Comparison of ENCODE assay signal across 21 mouse cellular contexts in genomic region chr5:17499873-17500329, GRCm38 (mm10). TPM values are rescaled to one million over a fixed set of nuclear protein-coding genes. Genes with fewer than 3 reads are reported as not detected.
DNase-seq lines count a peak whose midpoint lies in the region; ATAC-seq and TF ChIP-seq lines count a peak whose summit lies in the region.
"Had no signal": no experiment of that assay in that cellular context is flagged by ENCODE, and none has a peak within 500 bp of the region (broad histone marks: within the 10 kb centered on the region; RNA-seq: fewer than 3 reads in every experiment).

No protein-coding gene starts in this region.

- no peak overlapping the region; the same call in 1 of the 2 replicates for H3K27ac ChIP-seq in hindbrain, embryonic 12.5 days
- H3K27ac ChIP-seq in neural tube, embryonic 13.5 days (replicated peaks), result no peak overlapping the region
- no peak overlapping the region for H3K27ac ChIP-seq in gastrocnemius, adult 2 months
- H3K27ac ChIP-seq: heart, adult 2 months; left cerebral cortex, adult 2 months; macrophage had no signal

- H3K4me2 ChIP-seq in hindbrain, embryonic 12.5 days (replicated peaks), result no peak overlapping the region
- no peak overlapping the region for H3K4me2 ChIP-seq in neural tube, embryonic 13.5 days

- no peak overlapping the region for H3K4me3 ChIP-seq in hindbrain, embryonic 12.5 days
- no peak overlapping the region for H3K4me3 ChIP-seq in neural tube, embryonic 13.5 days
- no peak overlapping the region for H3K4me3 ChIP-seq in gastrocnemius, adult 2 months
- H3K4me3 ChIP-seq: heart, adult 2 months; left cerebral cortex, adult 2 months; myocyte had no signal

- no peaks in the 10 kb centered on the region for H3K9me3 ChIP-seq in hindbrain, embryonic 12.5 days (replicated peaks)
- no peaks in the 10 kb centered on the region for H3K9me3 ChIP-seq in neural tube, embryonic 13.5 days

- H3K27me3 ChIP-seq in hindbrain, embryonic 12.5 days, result no peaks in the 10 kb centered on the region
- no peaks in the 10 kb centered on the region for H3K27me3 ChIP-seq in neural tube, embryonic 13.5 days

- peak; percentile 59 for ATAC-seq in hindbrain, embryonic 12.5 days (ENCODE audit: low FRiP score)
- peak; percentile 70 for ATAC-seq in neural tube, embryonic 13.5 days (ENCODE audit: low read depth)
- no peak for ATAC-seq in megakaryocyte-erythroid progenitor cell, adult 5-6 weeks (replicated peaks; ENCODE audit: low FRiP score, low TSS enrichment, poor library complexity, severe bottlenecking)

- intact Hi-C loops in gastrocnemius, adult 2 months (cut with DNase I), result no loop called here

- no peaks in the 10 kb centered on the region for H3K36me3 ChIP-seq in hindbrain, embryonic 12.5 days
- no peaks in the 10 kb centered on the region for H3K36me3 ChIP-seq in neural tube, embryonic 13.5 days

- 34% methylated on average over 1 of the region's 1 CpGs for WGBS in hindbrain, embryonic 12.5 days
- 47% methylated on average over 1 of the region's 1 CpGs for WGBS in neural tube, embryonic 13.5 days

- TF ChIP-seq CTCF in gastrocnemius, adult 2 months (IDR thresholded peaks at IDR 0.05), result no peak

- DNase-seq in layer of hippocampus, postnatal 10 days (ENCODE audit: low spot score in 2 of 2), result peak; percentile 17 to 19
- no peak for DNase-seq in layer of hippocampus, adult 18-20 months (ENCODE audit: low spot score in 2 of 2)
- DNase-seq in brain, adult 2 months (ENCODE audit: low read depth, low spot score), result peak; percentile 47
- DNase-seq in gastrocnemius, adult 2 months, result no peak
- DNase-seq: heart, adult 2 months; kidney, adult 8-10 months; kidney, postnatal 4 days; lung, adult 18-20 months; right cerebral cortex, adult 18-20 months had no signal

- H3K4me1 ChIP-seq in hindbrain, embryonic 12.5 days, result peaks cover 8% of the 10 kb centered on the region; the same call in 1 of the 2 replicates
- peaks cover 16% of the 10 kb centered on the region for H3K4me1 ChIP-seq in neural tube, embryonic 13.5 days (replicated peaks)

- H3K9ac ChIP-seq in hindbrain, embryonic 12.5 days, result no peak overlapping the region
- no peak overlapping the region for H3K9ac ChIP-seq in neural tube, embryonic 13.5 days

RNA-seq across cellular contexts. Expression of gene Speer4f1, which starts 24.0 kb away (rescaled TPM):
- not detected for total RNA-seq in layer of hippocampus, postnatal 10 days (2021)
- not detected for total RNA-seq in layer of hippocampus, adult 18-20 months (2021)
- not detected in 2 replicates for polyA plus RNA-seq in hindbrain, embryonic 12.5 days (2016; fragmentation: Nextera tagmentation; extraction: Ambion mirVana)
- polyA plus RNA-seq in neural tube, embryonic 13.5 days (2015; fragmentation: Nextera tagmentation; extraction: Ambion mirVana), result not detected in 2 replicates
- total RNA-seq in gastrocnemius, adult 2 months (2021), result not detected
- total RNA-seq in megakaryocyte-erythroid progenitor cell, adult 5-6 weeks (2014; fragmentation: Nextera tagmentation), result not detected in 2 replicates
- total RNA-seq in megakaryocyte-erythroid progenitor cell, adult 5-6 weeks (2017), result not detected in 2 replicates
- total RNA-seq: adrenal gland, postnatal 4 days; gastrocnemius, adult 8-10 months; heart, adult 2 months; heart, postnatal 25 days; left cerebral cortex, adult 2 months; MEL had no signal
- polyA plus RNA-seq: cerebellum, adult 2 months; heart, adult 2 months; limb, embryonic 14.5 days; macrophage; myocyte had no signal

Comparison
In these comparisons a context has a peak if more than half of its experiments do, and no peak if none do; other contexts are left out.
1. DNase-seq: peak in layer of hippocampus, postnatal 10 days (2 of 2) and brain, adult 2 months (single experiment); none in layer of hippocampus, adult 18-20 months (0 of 2) and gastrocnemius, adult 2 months (single experiment).